Mouse (Mus musculus) erythroblast, embryonic 14.5 days (primary cell): ENCODE data around the gene Tmem205.

Source experiments
- GATA1 ChIP-seq: IDR thresholded peaks from 2 replicates; pipeline ENCODE4 v1.6.1; 2012; ENCODE audit warnings: low read length, inconsistent platforms, mixed read lengths
- TAL1 ChIP-seq: IDR thresholded peaks from 3 replicates; pipeline ENCODE4 v1.6.1; 2012; ENCODE audit warnings: low read length, inconsistent platforms, mixed read lengths

DNA sequence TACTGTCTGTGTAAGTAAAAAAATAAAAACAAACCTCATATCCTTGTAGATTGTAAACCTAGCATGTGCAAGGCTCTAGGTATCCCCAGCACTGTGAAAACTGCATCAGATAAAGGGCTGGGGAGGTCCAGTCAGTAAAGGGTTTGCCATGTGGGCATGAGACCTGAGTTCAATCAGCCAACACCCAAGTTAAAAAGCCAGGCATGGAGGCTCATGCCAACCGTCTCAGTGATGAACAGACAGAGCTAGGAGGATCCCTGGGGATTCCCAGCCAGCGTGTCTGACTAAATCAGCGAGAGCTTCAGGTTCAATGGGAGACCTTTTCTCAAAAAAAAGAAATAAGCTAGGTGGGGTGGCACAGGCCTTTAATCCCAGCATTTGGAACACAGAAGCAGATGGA, 2.3 kb downstream of the Tmem205 start:
- TF ChIP-seq GATA1 (no peak), TAL1 (no peak)
